Mouse (Mus musculus): ENCODE data around the gene H1fx. TPM values are rescaled to one million over a fixed set of nuclear protein-coding genes. Genes with fewer than 3 reads are reported as not detected.
A peak's percentile ranks its signal among the peaks of the same experiment; 100 is the strongest.
"Not testable (repeated sequence)": the region's sequence is repeated elsewhere in the genome, so short reads cannot be mapped to it uniquely, and the experiment has no call there.

Gene H1fx
- polyA plus RNA-seq, 1 experiment from 2014 or later: 51.6 TPM

DNA sequence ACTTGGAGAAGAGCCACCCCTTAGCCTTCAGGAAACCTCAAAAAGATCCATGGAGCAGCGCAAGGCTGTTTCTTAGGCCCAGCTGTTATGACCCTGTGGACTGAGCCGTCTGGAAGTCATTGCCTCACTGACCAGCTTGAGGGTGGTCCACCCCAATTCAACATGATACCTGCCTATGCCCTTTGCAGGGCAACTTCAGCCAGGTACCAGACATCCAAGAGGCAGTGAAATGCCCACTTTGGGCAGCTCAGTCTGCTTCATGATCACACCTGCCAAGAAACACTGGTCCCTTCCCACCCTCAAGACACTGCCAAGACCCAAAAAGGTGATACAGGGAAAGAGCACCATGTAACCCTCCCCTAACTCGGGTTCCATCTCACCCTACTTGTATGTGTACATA lies 1.7 kb downstream of the H1fx start:
- H3K27me3 ChIP-seq: no peaks in the 10 kb centered on the region
- H3K4me3 ChIP-seq: peak overlapping the region; percentile 93
- 70% methylated on average over 3 of the region's 3 CpGs for WGBS
- no peaks in the 10 kb centered on the region for H3K9me3 ChIP-seq
- peaks cover 12% of the 10 kb centered on the region for H3K36me3 ChIP-seq
- peaks cover 23% of the 10 kb centered on the region for H3K4me1 ChIP-seq (replicated peaks)
- H3K27ac ChIP-seq (replicated peaks): peak overlapping the region; percentile 94; the same call in 1 of the 2 replicates
- no peak overlapping the region for H3K9ac ChIP-seq
- ATAC-seq (ENCODE audit: low FRiP score, low read depth): no peak
- peak overlapping the region; percentile 71 for H3K4me2 ChIP-seq

GRCm38 (mm10) chr6:87970041-87970440 lies 11.4 kb downstream of the H1fx start:
- Histone ChIP-seq H3K27ac (replicated peaks) (no peak overlapping the region), H3K36me3 (no peaks in the 10 kb centered on the region), H3K4me1 (replicated peaks) (no peaks in the 10 kb centered on the region), H3K9me3 (no peaks in the 10 kb centered on the region), H3K4me2 (no peak overlapping the region), H3K9ac (no peak overlapping the region), H3K4me3 (no peak overlapping the region), H3K27me3 (no peaks in the 10 kb centered on the region)
- WGBS: 29% methylated on average over 2 of the region's 2 CpGs
- ATAC-seq (ENCODE audit: low FRiP score, low read depth): no peak

GRCm38 (mm10) chr6:87962457-87962856 lies 19.0 kb downstream of the H1fx start:
- H3K9ac ChIP-seq; H3K4me2 ChIP-seq; H3K4me3 ChIP-seq; H3K9me3 ChIP-seq; H3K4me1 ChIP-seq (replicated peaks); ATAC-seq (ENCODE audit: low FRiP score, low read depth); H3K36me3 ChIP-seq; H3K27ac ChIP-seq (replicated peaks); H3K27me3 ChIP-seq: not testable (repeated sequence)
- 67% methylated on average over 4 of the region's 4 CpGs for WGBS

DNA sequence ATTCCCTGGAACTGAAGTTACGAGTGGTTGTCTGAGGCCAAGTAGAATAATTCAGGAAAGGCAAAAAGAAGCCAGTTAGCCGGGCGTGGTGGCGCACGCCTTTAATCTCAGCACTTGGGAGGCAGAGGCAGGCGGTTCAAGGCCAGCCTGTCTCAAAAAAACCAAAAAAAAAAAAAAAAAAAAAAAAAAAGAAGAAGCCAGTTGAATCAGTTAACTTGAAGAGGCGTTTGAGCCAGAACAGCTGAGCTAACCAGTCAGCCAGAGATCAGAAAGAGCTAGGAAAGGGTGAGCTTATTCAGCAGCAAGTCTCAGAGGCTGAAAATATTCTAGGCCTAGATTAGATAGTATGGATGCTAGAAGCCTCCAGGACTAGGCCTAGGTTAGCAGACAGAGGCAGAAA lies 39.3 kb downstream of the H1fx start:
- no peak overlapping the region for H3K27ac ChIP-seq (replicated peaks)
- no peak overlapping the region for H3K4me2 ChIP-seq
- ATAC-seq (ENCODE audit: low FRiP score, low read depth): no peak
- H3K4me1 ChIP-seq (replicated peaks): no peaks in the 10 kb centered on the region
- H3K36me3 ChIP-seq: 0 out of 2 replicates have a peak, but pooled peaks cover 7% of the 10 kb centered on the region
- H3K27me3 ChIP-seq: no peaks in the 10 kb centered on the region
- WGBS: 87% methylated on average over 7 of the region's 7 CpGs
- H3K4me3 ChIP-seq: no peak overlapping the region
- H3K9ac ChIP-seq: no peak overlapping the region
- no peaks in the 10 kb centered on the region for H3K9me3 ChIP-seq

DNA sequence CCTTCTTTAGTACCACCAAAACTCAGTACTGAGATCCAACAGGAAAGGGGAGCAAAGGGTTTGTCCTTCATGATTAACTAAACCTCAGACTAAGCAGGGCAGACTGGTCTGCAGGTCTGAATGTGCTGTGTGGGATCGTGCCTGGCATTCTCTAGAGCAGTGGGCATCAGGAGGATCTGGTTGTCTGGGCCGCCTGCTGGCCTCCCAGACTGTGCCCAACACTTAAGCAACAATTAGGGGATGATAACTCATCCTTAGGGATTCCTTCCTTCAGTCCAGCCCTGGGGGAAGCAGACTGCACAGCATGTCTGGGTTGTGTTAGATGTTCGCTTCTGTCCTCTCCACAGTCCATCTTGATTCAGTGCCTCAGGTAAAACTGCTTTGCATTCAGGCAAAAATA lies 42.5 kb downstream of the H1fx start:
- Histone ChIP-seq H3K4me3 (no peak overlapping the region), H3K27me3 (no peaks in the 10 kb centered on the region), H3K36me3 (peaks cover 33% of the 10 kb centered on the region), H3K9me3 (no peaks in the 10 kb centered on the region), H3K4me2 (no peak overlapping the region), H3K27ac (replicated peaks) (no peak overlapping the region), H3K4me1 (replicated peaks) (no peaks in the 10 kb centered on the region), H3K9ac (no peak overlapping the region)
- no peak for ATAC-seq (ENCODE audit: low FRiP score, low read depth)
- 83% methylated on average over 3 of the region's 3 CpGs for WGBS

DNA sequence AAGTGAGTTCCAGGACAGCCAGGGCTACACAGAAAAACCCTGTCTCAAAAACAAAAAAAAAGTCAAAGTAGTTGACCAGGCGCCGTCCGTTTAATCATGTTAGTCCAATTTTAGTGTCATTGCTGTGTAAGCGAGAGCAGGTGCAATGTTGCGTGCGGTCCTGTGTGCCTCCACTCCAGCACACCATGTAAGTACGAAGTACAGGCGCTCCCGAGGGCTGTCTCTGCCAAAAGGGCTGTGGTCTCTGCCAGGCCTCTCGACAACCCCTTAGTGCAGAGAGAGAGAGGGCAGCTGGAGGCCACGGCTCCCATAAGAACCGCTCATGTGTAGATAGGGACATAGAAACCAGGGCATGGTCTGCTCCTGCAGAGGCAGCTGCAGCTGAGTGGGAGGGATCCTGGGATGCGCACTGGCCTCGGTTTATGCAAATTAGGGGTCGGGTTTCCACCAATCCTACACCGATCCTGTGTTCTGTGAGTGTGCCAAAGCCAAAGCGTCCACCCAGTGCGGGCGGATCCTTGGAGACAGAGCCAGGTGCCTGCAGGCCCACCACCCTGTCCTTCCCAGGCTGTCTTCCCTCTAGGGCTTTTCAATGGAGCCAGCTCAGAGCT lies 44.2 kb downstream of the H1fx start:
- Histone ChIP-seq H3K4me2 (no peak overlapping the region), H3K27ac (replicated peaks) (no peak overlapping the region), H3K4me3 (no peak overlapping the region), H3K9me3 (no peaks in the 10 kb centered on the region), H3K36me3 (peaks cover 43% of the 10 kb centered on the region), H3K4me1 (replicated peaks) (no peaks in the 10 kb centered on the region), H3K27me3 (no peaks in the 10 kb centered on the region), H3K9ac (no peak overlapping the region)
- 35% methylated on average over 19 of the region's 19 CpGs for WGBS
- ATAC-seq (ENCODE audit: low FRiP score, low read depth): peak; percentile 63; the same call in 1 of the 2 replicates

DNA sequence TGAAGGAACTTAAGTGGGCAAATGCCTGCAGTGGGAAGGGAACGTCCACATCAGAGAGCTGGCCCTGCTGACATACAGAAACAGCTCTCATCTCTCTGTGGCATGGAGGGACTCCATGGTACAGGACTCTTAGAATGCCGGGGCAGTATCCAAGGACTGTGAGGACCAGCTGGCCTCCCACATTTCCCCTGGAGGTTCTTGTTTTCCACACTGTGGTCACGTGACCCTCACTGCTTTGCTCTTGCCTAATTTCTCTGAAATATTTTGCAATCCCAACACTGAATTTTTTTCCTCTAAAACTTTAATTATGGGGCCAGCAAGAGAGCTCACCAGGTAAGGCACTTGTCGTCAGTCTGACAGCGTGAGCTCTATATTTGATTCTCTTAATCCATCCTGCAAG lies 46.4 kb downstream of the H1fx start:
- WGBS: 91% methylated on average over 5 of the region's 5 CpGs
- no peak overlapping the region for H3K4me3 ChIP-seq
- no peak overlapping the region for H3K9ac ChIP-seq
- H3K4me2 ChIP-seq: no peak overlapping the region
- H3K27ac ChIP-seq (replicated peaks): no peak overlapping the region
- H3K36me3 ChIP-seq: peaks cover 47% of the 10 kb centered on the region
- no peaks in the 10 kb centered on the region for H3K27me3 ChIP-seq
- no peaks in the 10 kb centered on the region for H3K4me1 ChIP-seq (replicated peaks)
- H3K9me3 ChIP-seq: no peaks in the 10 kb centered on the region
- ATAC-seq (ENCODE audit: low FRiP score, low read depth): no peak

Small RNA genes within 50 kb of the gene (microRNA-seq; reads per million reads assigned to microRNA genes)
- gene Gm47286: 1.3 reads per million

Other genes starting within 250 kb of the H1fx start
- gene Gp9, start 203.6 kb downstream of the H1fx start, polyA plus RNA-seq (2015; fragmentation: Nextera tagmentation; extraction: Ambion mirVana): 0.55 and 0.99 TPM in 2 replicates
- gene Rab43, start 169.5 kb downstream of the H1fx start, polyA plus RNA-seq (2015; fragmentation: Nextera tagmentation; extraction: Ambion mirVana): 11.9 and 13.3 TPM in 2 replicates
- 3.4 and 3.8 TPM in 2 replicates for gene Gm45140, start 145.8 kb downstream of the H1fx start, polyA plus RNA-seq (2015; fragmentation: Nextera tagmentation; extraction: Ambion mirVana)
- 24.2 and 28.4 TPM in 2 replicates for gene Isy1, start 142.8 kb downstream of the H1fx start, polyA plus RNA-seq (2015; fragmentation: Nextera tagmentation; extraction: Ambion mirVana)
- gene Cnbp, start 130.5 kb downstream of the H1fx start, polyA plus RNA-seq (2015; fragmentation: Nextera tagmentation; extraction: Ambion mirVana): 516 and 541 TPM in 2 replicates
- gene Copg1, start 93.8 kb downstream of the H1fx start, polyA plus RNA-seq (2015; fragmentation: Nextera tagmentation; extraction: Ambion mirVana): 195 and 200 TPM in 2 replicates
- gene Hmces, start 67.7 kb downstream of the H1fx start, polyA plus RNA-seq (2015; fragmentation: Nextera tagmentation; extraction: Ambion mirVana): 38.5 and 44.0 TPM in 2 replicates
- gene Rab7, start 63.6 kb upstream of the H1fx start, polyA plus RNA-seq (2015; fragmentation: Nextera tagmentation; extraction: Ambion mirVana): 341 and 360 TPM in 2 replicates
- 298 and 305 TPM in 2 replicates for gene Rpn1, start 102.8 kb upstream of the H1fx start, polyA plus RNA-seq (2015; fragmentation: Nextera tagmentation; extraction: Ambion mirVana)
- 18.1 and 20.2 TPM in 2 replicates for gene Gata2, start 212.3 kb upstream of the H1fx start, polyA plus RNA-seq (2015; fragmentation: Nextera tagmentation; extraction: Ambion mirVana)
- gene Dnajb8, start 240.6 kb upstream of the H1fx start, polyA plus RNA-seq (2015; fragmentation: Nextera tagmentation; extraction: Ambion mirVana): not detected in 2 replicates

All from hindbrain, embryonic 15.5 days (tissue).